Mouse (Mus musculus): ENCODE data around the gene Mus81. TPM values are rescaled to one million over a fixed set of nuclear protein-coding genes. Genes with fewer than 3 reads are reported as not detected.
"Not testable (repeated sequence)": the region's sequence is repeated elsewhere in the genome, so short reads cannot be mapped to it uniquely, and the experiment has no call there.

The Mus81 gene
- polyA plus RNA-seq, 1 experiment from 2014 or later = 33.8 TPM

DNA sequence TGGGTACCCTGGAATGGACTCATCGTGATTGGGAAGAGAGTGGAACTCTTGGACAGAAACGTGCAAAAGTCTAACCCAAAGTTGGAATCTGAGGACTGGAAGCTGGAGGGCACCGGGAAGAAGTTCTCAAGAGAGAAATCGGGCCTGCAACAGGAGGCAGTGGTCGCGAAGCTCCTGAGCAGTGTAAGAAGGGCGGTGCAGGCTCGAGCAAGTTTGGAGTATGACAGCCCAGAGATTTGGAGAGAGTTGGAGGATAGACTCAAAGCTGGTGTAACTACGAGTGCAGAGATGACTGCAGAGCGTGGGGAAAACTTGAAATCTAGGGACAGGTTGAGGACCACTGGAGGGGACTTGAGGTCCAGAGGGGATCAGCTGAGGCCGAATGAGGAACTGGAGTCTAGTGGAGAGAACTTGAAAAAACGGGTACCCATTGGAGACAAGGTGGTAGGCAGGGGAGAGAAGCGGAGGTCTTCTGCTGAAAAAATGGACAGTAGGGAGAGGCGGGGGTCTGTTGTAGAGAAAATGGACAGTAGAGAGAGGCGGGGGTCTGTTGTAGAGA lies 23.0 kb upstream of the Mus81 start:
- peak overlapping the region; percentile 71 for H3K27ac ChIP-seq
- ATAC-seq (replicated peaks; ENCODE audit: insufficient number of reproducible peaks, insufficient read depth, low FRiP score, low read depth) = no peak
- whole genome bisulfite sequencing = 41% methylated on average over 15 of the region's 15 CpGs

DNA sequence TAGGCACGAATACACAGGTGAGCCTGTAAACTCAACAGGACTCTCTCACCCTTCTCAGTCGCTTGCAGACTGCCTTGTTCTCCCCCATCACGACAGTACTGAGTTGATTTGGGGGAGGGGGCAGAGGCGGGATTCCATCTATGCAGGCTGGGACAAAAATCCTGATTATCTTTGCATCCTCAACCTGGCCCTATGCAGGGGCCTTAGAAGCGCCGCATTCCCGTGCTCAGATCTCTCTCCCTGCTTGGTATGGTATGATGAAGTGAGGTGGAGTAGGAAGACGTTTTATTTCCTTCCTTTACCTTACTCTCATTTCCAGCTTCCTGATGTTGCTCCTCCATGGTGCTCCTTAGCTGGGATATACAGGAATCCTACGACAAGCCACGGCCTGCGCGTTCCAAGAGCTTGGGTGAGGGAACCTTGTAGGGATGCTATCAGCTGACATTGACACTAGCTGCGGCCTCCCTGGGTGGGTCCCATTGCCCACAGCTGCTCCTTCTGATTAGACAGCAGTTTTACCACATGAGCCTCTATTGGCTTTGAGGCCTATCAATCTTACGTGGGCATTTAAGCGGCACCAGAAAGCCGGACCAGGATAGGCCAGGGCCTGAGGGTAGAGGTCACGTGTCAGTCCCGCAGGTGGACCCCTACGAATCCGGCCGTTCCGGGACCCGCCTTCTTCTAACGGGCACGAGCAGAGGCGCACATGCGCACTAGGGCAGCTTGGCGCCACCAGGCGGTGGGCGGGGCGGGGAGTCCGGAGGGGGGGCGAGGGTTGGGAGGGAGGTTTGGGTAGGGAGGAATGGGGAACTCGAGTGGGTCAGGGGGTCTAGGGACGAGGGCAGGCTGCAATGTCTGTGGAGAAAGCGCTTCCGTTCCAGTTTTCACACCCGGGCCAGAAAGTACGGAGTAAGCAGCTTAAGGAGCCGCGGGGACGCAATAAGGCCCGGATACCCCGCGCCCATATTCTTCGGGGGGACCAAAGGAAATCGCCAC lies 22.1 kb upstream of the Mus81 start, which contains the start of gene Snx32:
Snx32 (minus strand) TSS at position 508 of the 996 bp plus-strand sequence.
- 2% methylated on average over 47 of the region's 47 CpGs for WGBS
- Histone ChIP-seq H3K4me1 (replicated peaks) (peaks cover 29% of the 10 kb centered on the region), H3K27ac (peak within 1 kb of the TSS; percentile 71), H3K27me3 (no peaks in the 10 kb centered on the region), H3K36me3 (no peaks in the 10 kb centered on the region), H3K4me3 (peak within 1 kb of the TSS; percentile 67), H3K4me2 (peak within 1 kb of the TSS; percentile 87), H3K9ac (peak within 1 kb of the TSS; percentile 76), H3K9me3 (replicated peaks) (no peaks in the 10 kb centered on the region)
- peak; percentile 100 for ATAC-seq (replicated peaks; ENCODE audit: insufficient number of reproducible peaks, insufficient read depth, low FRiP score, low read depth)

More for the DNA sequence above, 23.0 kb upstream of the Mus81 start:
- Histone ChIP-seq H3K4me3 (peak overlapping the region; percentile 67), H3K36me3 (no peaks in the 10 kb centered on the region), H3K9me3 (replicated peaks) (no peaks in the 10 kb centered on the region), H3K9ac (peak overlapping the region; percentile 76), H3K27me3 (no peaks in the 10 kb centered on the region), H3K4me1 (replicated peaks) (peaks cover 29% of the 10 kb centered on the region), H3K4me2 (peak overlapping the region; percentile 87)

DNA sequence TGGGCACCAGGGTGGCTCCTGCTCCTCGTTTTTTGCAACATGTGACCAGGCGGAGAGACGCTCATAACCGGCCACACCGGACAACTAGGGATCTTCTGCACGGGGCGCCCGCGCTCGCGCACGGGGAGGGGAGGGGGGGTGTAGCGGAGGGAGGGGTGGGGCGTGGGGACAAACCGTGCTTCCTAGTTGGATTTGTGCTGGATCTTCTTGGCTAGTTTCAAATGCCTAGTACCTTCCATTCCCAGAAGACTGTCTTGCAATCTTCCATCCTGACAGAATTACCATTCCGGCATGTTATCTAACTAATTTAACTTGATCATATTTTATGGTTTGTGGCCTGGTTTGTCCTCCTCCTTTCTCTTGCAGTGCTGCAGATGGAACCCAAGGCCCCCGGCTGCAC lies 15.5 kb upstream of the Mus81 start, which contains the start of gene 1700020D05Rik:
1700020D05Rik (minus strand) TSS at position 101 of the 400 bp plus-strand sequence.
- H3K27ac ChIP-seq = no peak within 1 kb of the TSS
- no peaks in the 10 kb centered on the region for H3K9me3 ChIP-seq (replicated peaks)
- ATAC-seq (replicated peaks; ENCODE audit: insufficient number of reproducible peaks, insufficient read depth, low FRiP score, low read depth) = no peak
- H3K4me2 ChIP-seq = no peak within 1 kb of the TSS
- H3K36me3 ChIP-seq = no peaks in the 10 kb centered on the region
- H3K4me1 ChIP-seq (replicated peaks) = no peaks in the 10 kb centered on the region
- H3K9ac ChIP-seq = no peak within 1 kb of the TSS
- H3K27me3 ChIP-seq = no peaks in the 10 kb centered on the region
- 50% methylated on average over 17 of the region's 17 CpGs for WGBS
- H3K4me3 ChIP-seq = no peak within 1 kb of the TSS

DNA sequence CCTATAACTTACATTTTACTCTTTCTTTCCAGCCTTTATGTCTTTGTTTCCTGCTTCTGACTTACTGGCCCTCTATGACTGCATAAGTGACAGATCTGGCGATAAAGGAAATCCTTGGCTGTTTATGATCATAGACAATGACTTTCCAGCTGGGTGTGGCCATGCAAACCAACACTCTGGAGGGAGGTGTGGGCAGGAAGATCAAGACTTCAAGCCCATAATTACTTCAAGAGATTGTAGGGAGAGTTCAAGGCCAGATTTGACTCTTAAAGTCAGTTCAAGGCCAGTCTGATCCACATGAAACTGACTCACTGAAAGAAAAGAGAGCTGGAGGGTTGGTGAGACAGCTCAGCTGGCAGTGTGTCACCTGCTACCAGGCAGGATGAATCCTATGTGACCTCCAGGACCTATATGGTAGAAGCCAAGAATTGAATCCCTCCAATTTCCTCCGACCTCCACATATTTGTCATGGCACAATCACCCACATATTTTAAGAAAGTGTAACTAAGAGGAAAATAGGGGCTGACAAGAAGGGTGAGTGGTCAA lies 12.2 kb upstream of the Mus81 start:
- no peak for ATAC-seq (replicated peaks; ENCODE audit: insufficient number of reproducible peaks, insufficient read depth, low FRiP score, low read depth)
- 84% methylated on average over 2 of the region's 2 CpGs for WGBS
- H3K4me1 ChIP-seq (replicated peaks) = no peaks in the 10 kb centered on the region

DNA sequence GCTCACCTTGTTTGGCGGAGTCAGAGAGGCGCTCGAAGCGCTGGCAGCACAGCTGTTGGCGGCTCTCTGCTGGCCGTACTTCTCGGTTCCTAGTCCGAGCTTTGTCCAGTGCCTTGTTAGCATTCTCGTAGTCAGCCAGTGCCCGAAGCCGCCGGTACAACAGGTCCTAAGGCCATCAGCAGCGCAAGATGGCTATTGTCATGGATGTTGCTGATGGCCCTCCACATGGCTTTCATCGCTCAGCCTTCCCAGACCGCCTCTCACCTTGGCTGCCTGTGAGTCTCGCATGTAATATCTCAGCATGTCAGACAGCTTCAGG lies 7.8 kb upstream of the Mus81 start:
- Histone ChIP-seq H3K27me3 (no peaks in the 10 kb centered on the region), H3K4me2 (no peak overlapping the region), H3K27ac (no peak overlapping the region), H3K4me3 (no peak overlapping the region), H3K36me3 (peaks cover 51% of the 10 kb centered on the region), H3K9ac (no peak overlapping the region), H3K9me3 (replicated peaks) (no peaks in the 10 kb centered on the region), H3K4me1 (replicated peaks) (peaks cover 20% of the 10 kb centered on the region)
- 83% methylated on average over 16 of the region's 16 CpGs for WGBS
- ATAC-seq (replicated peaks; ENCODE audit: insufficient number of reproducible peaks, insufficient read depth, low FRiP score, low read depth) = no peak

More for the DNA sequence above, 12.2 kb upstream of the Mus81 start:
- Histone ChIP-seq H3K27me3 (no peaks in the 10 kb centered on the region), H3K27ac (no peak overlapping the region), H3K36me3 (peaks cover 24% of the 10 kb centered on the region), H3K4me3 (no peak overlapping the region), H3K9ac (no peak overlapping the region), H3K4me2 (no peak overlapping the region), H3K9me3 (replicated peaks) (no peaks in the 10 kb centered on the region)

DNA sequence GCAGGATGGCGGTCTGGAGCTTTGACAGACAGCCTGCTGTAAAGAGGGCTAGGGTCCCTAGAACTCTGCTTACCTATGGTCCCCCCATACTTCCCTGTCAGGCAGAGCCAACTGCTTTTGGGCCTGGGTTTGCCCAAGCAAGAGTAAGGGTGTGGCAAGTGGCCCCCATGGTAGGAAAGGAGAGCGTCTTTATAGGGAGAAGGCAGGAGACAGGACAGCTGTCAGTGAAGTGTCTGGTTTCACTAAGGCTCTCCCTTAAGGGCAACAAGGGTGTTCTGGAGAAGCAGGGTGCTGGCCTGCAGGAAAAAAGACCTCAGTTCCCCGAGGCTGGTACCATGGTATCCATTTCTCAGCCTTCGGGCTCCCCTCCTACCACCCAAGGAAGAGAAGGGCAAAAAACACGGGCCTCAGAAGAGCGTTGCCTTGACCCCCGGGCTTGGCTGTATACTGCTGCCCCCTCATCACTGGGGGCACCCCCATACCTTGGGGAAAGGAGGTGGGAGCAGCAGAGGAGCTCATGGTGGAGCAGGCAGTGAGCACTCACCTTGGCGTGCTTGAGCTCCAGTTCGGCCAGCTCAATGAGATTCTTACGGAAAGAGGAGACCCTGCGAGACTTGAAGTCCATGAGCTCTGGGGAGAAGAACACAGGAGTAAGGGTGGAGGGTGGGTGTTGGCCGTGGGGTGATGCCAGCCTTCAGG lies 7.3 kb upstream of the Mus81 start:
- Histone ChIP-seq H3K4me3 (no peak overlapping the region), H3K4me2 (no peak overlapping the region), H3K27ac (no peak overlapping the region), H3K4me1 (replicated peaks) (peaks cover 20% of the 10 kb centered on the region), H3K36me3 (peaks cover 51% of the 10 kb centered on the region), H3K9me3 (replicated peaks) (no peaks in the 10 kb centered on the region), H3K27me3 (no peaks in the 10 kb centered on the region), H3K9ac (no peak overlapping the region)
- WGBS = 81% methylated on average over 12 of the region's 12 CpGs
- ATAC-seq (replicated peaks; ENCODE audit: insufficient number of reproducible peaks, insufficient read depth, low FRiP score, low read depth) = no peak

DNA sequence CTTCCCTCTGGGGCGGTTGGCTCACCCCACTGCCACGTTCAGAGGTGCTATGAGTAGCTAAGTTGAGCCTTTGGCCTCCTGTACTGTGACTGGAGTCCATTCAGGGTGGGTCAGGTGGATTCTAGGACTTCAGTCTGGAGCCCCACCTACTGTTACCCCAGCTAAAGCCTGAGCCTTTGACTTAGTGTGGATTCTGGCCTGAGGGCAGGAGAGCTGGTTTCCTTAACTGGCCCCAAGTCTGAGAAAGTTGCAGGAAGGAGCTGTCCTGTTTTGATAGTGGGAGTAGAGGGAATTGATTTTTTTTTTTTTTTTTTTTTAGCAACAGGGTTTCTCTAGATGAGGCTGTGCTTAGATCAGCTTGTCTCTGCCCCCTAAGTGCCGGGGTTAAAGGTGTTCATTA lies 6.1 kb upstream of the Mus81 start:
- no peak overlapping the region for H3K4me2 ChIP-seq
- no peak overlapping the region for H3K9ac ChIP-seq
- H3K9me3 ChIP-seq (replicated peaks) = no peaks in the 10 kb centered on the region
- ATAC-seq (replicated peaks; ENCODE audit: insufficient number of reproducible peaks, insufficient read depth, low FRiP score, low read depth) = no peak
- no peak overlapping the region for H3K4me3 ChIP-seq
- H3K36me3 ChIP-seq = peaks cover 51% of the 10 kb centered on the region
- H3K27ac ChIP-seq = no peak overlapping the region
- H3K4me1 ChIP-seq (replicated peaks) = peaks cover 25% of the 10 kb centered on the region
- no peaks in the 10 kb centered on the region for H3K27me3 ChIP-seq
- WGBS = 88% methylated on average over 3 of the region's 3 CpGs

DNA sequence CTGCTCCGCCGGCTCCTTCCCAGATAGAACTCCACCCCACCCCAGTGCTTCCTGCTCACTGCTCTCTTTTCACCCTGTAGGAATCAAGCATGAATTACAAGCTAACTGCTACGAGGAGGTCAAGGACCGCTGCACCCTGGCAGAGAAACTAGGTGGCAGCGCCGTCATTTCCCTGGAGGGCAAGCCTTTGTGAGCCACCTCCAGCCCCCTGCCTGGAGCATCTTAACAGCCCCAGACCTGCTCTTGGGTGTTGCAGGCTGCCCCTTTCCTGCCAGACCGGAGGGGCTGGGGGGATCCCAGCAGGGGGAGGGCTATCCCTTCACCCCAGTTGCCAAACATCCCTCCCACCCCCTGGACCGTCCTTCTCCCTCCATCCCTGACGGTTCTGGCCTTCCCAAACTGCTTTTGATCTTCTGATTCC lies 5.1 kb upstream of the Mus81 start:
- not testable (repeated sequence) for ATAC-seq (replicated peaks; ENCODE audit: insufficient number of reproducible peaks, insufficient read depth, low FRiP score, low read depth)

DNA sequence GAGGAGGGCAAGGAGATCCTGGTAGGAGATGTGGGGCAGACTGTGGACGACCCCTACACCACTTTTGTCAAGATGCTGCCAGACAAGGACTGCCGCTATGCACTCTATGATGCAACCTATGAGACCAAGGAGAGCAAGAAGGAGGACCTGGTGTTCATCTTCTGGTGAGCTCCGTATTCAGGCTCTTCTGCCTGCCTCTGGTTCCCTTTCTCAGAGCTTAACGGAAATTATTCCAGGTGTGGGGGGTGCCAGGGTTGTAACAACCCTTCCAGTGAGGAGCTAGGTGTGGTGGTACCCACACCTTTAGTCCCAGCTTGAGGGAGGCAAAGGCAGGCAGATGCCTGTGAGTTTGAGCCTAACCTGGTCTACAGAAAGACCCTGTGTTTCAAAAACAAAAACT lies 4.4 kb upstream of the Mus81 start:
- peaks cover 29% of the 10 kb centered on the region for H3K4me1 ChIP-seq (replicated peaks)
- H3K36me3 ChIP-seq = peaks cover 50% of the 10 kb centered on the region
- WGBS = 76% methylated on average over 4 of the region's 4 CpGs
- H3K9ac ChIP-seq = 0 out of 2 replicates have a peak overlapping the region, but pooled peaks have one; percentile 9
- H3K4me2 ChIP-seq = no peak overlapping the region
- 0 out of 2 replicates have a peak overlapping the region, but pooled peaks have one; percentile 96 for H3K4me3 ChIP-seq
- ATAC-seq (replicated peaks; ENCODE audit: insufficient number of reproducible peaks, insufficient read depth, low FRiP score, low read depth) = no peak
- no peaks in the 10 kb centered on the region for H3K9me3 ChIP-seq (replicated peaks)
- no peak overlapping the region for H3K27ac ChIP-seq
- H3K27me3 ChIP-seq = no peaks in the 10 kb centered on the region

More for the DNA sequence above, 5.1 kb upstream of the Mus81 start:
- peaks cover 29% of the 10 kb centered on the region for H3K4me1 ChIP-seq (replicated peaks)
- 65% methylated on average over 9 of the region's 9 CpGs for WGBS
- not testable (repeated sequence) for H3K27ac ChIP-seq; H3K4me2 ChIP-seq; H3K4me3 ChIP-seq; H3K9ac ChIP-seq; H3K27me3 ChIP-seq; H3K9me3 ChIP-seq (replicated peaks)
- H3K36me3 ChIP-seq = peaks cover 51% of the 10 kb centered on the region

DNA sequence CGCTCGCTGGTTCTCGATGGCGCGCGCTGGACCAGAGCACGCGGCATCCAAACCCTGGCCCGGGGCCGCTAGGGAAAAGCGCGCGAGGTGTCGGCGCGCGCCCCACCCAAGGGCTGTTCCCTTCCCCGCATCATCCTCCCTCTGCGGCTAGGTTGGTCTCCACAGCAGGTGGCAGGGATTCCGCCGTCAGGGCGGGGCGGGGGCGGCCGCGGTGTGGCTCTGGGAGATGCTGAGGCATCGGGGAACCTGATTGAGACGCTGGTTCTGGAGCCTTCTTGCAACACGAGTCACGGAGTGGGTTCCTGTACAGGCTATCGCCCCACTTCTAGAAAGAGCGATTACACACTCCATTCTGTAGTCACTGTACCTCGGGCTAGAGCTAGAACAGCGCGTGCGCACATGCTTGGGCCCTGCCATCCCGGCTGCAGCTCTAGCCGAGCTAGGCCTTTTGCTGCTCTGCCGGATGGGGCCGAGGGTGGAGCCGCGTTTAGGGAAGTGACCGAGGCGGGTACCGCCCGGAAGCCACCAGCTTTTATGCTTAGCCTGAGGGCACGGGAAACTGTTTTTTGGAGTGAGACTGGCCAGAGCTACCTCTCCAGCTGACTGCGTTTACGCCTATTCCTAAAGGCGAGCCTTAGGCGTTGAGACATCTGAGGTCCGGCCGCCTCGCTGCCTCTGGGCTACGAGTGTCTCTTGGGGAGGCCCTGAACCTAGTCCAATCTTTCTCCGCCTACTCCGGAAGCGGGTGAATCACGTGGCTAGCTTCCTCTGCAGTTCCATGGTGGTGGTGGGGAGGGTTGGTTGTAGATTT lies 2.9 kb upstream of the Mus81 start:
- Histone ChIP-seq H3K4me1 (replicated peaks) (peaks cover 45% of the 10 kb centered on the region), H3K4me3 (peak overlapping the region; percentile 96), H3K27me3 (no peaks in the 10 kb centered on the region), H3K9ac (peak overlapping the region; percentile 97), H3K27ac (peak overlapping the region; percentile 100), H3K36me3 (peaks cover 37% of the 10 kb centered on the region), H3K4me2 (peak overlapping the region; percentile 86), H3K9me3 (replicated peaks) (no peaks in the 10 kb centered on the region)
- WGBS = under 1% methylated on average over 59 of the region's 59 CpGs
- ATAC-seq (replicated peaks; ENCODE audit: insufficient number of reproducible peaks, insufficient read depth, low FRiP score, low read depth) = 0 out of 2 replicates have a peak, but pooled peaks have one; percentile 8
